Mouse (Mus musculus) lung, postnatal 10 days (tissue): Measurements from ENCODE around the gene Ttbk2.
A peak's percentile ranks its signal among the peaks of the same experiment; 100 is the strongest.

Experiments used
- DNase-seq: peaks from one replicate; pipeline ENCODE4 v3.0.0; 2021

Ttbk2 gene

GRCm38 (mm10) chr2:120731877-120732530 is 118.4 kb downstream of the Ttbk2 start:
- no peak for DNase-seq

GRCm38 (mm10) chr2:120731167-120731862 is 119.1 kb downstream of the Ttbk2 start:
- DNase-seq: peak; percentile 97

- DNase-seq: no peak
Measured at GRCm38 (mm10) chr2:120730639-120731166, 119.7 kb downstream of the Ttbk2 start.

GRCm38 (mm10) chr2:120729775-120730585 is 120.4 kb downstream of the Ttbk2 start:
- no peak for DNase-seq

- DNase-seq: no peak
Measured at GRCm38 (mm10) chr2:120724176-120724575, 126.2 kb downstream of the Ttbk2 start.

- peak; percentile 19 for DNase-seq
Measured at GRCm38 (mm10) chr2:120723621-120724020, 126.8 kb downstream of the Ttbk2 start.

- DNase-seq: no peak
Measured at GRCm38 (mm10) chr2:120722491-120722890, 127.9 kb downstream of the Ttbk2 start.

- DNase-seq: no peak
Measured at GRCm38 (mm10) chr2:120721911-120722310, 128.5 kb downstream of the Ttbk2 start.

GRCm38 (mm10) chr2:120720821-120721220 is 129.6 kb downstream of the Ttbk2 start:
- no peak for DNase-seq

- no peak for DNase-seq
Measured at GRCm38 (mm10) chr2:120718496-120718895, 131.9 kb downstream of the Ttbk2 start.

GRCm38 (mm10) chr2:120713441-120713840 is 137.0 kb downstream of the Ttbk2 start:
- no peak for DNase-seq

GRCm38 (mm10) chr2:120710948-120711347 is 139.5 kb downstream of the Ttbk2 start:
- DNase-seq: no peak

GRCm38 (mm10) chr2:120710154-120710553 is 140.2 kb downstream of the Ttbk2 start:
- no peak for DNase-seq

- no peak for DNase-seq
Measured at GRCm38 (mm10) chr2:120707041-120707440, 143.4 kb downstream of the Ttbk2 start.

GRCm38 (mm10) chr2:120702675-120703074 is 147.7 kb downstream of the Ttbk2 start:
- no peak for DNase-seq

GRCm38 (mm10) chr2:120700379-120700885 is 150.0 kb downstream of the Ttbk2 start:
- DNase-seq: no peak

GRCm38 (mm10) chr2:120697767-120698166 is 152.6 kb downstream of the Ttbk2 start:
- no peak for DNase-seq
